Mouse (Mus musculus) intestine, postnatal 0 days (tissue): Measurements from ENCODE around the gene Fam83d. TPM values are rescaled to one million over a fixed set of nuclear protein-coding genes. Genes with fewer than 3 reads are reported as not detected.

Source experiments
- ATAC-seq: fragments of 200-750 bp; cut with Nextera tagmentation; 2 replicates; pipeline ENCODE4 v1.8.0; 2017; ENCODE audit warnings: mild to moderate bottlenecking, moderate TSS enrichment, moderate library complexity
- H3K27ac ChIP-seq: fragments of 300-500 bp; sonication (generic); 2 replicates; pipeline ENCODE4 v1.5.1; 2014; ENCODE audit warnings: mild to moderate bottlenecking, low read depth, low read length, moderate library complexity
- H3K27me3 ChIP-seq: fragments of 300-500 bp; sonication (generic); replicated peaks from 2 replicates; pipeline ENCODE4 v1.6.1; 2014; ENCODE audit warnings: low read length, mixed read lengths; ENCODE audit not compliant: control insufficient read depth, insufficient read depth
- H3K36me3 ChIP-seq: fragments of 300-500 bp; sonication (generic); 2 replicates; pipeline ENCODE4 v1.6.1; 2014; ENCODE audit warnings: mild to moderate bottlenecking, moderate library complexity; ENCODE audit not compliant: control insufficient read depth, insufficient read depth
- H3K4me1 ChIP-seq: fragments of 300-500 bp; sonication (generic); replicated peaks from 2 replicates; pipeline ENCODE4 v1.6.1; 2014; ENCODE audit warnings: antibody characterized with exemption, low read length, mixed read lengths; ENCODE audit not compliant: control insufficient read depth, insufficient read depth
- H3K4me2 ChIP-seq: fragments of 300-500 bp; sonication (generic); replicated peaks from 2 replicates; pipeline ENCODE4 v1.6.1; 2014; ENCODE audit warnings: low read depth, mild to moderate bottlenecking, moderate library complexity
- H3K4me3 ChIP-seq: fragments of 300-500 bp; sonication (generic); 2 replicates; pipeline ENCODE4 v1.5.1; 2014; ENCODE audit warnings: low read depth, low read length
- H3K9ac ChIP-seq: fragments of 300-500 bp; sonication (generic); 2 replicates; pipeline ENCODE4 v1.6.1; 2014; ENCODE audit warnings: mild to moderate bottlenecking, low read depth, low read length
- H3K9me3 ChIP-seq: fragments of 300-500 bp; sonication (generic); 2 replicates; pipeline ENCODE4 v1.6.1; 2016; ENCODE audit warnings: mixed run types; ENCODE audit not compliant: control insufficient read depth
- CTCF ChIP-seq: sonication (generic); IDR thresholded peaks from 2 replicates; pipeline ENCODE4 v1.5.1; 2016; ENCODE audit warnings: low read depth, mild to moderate bottlenecking, control low read depth, antibody characterized with exemption, moderate library complexity
- WGBS: fragments of 180-500 bp; shearing (Covaris S2); extraction: QIAGEN DNeasy Blood & Tissue Kit; methylation state at CpG from one replicate; pipeline ENCODE4 v1.1.7; 2014; 5-methylcytosine and 5-hydroxymethylcytosine counted together
- microRNA-seq: library from miRNA; unstranded; fragments of <30 nt; microRNA quantifications from one replicate; pipeline ENCODE4, GENCODE M21; 2016
- polyA plus RNA-seq: library from polyadenylated mRNA; unstranded; fragments of >200 nt; fragmentation: Nextera tagmentation; extraction: Ambion mirVana; gene quantifications from 2 replicates; pipeline ENCODE4 v1.2.1, GENCODE M21; 2015

The Fam83d gene
- polyA plus RNA-seq, 1 experiment from 2014 or later = 15.0 TPM

DNA sequence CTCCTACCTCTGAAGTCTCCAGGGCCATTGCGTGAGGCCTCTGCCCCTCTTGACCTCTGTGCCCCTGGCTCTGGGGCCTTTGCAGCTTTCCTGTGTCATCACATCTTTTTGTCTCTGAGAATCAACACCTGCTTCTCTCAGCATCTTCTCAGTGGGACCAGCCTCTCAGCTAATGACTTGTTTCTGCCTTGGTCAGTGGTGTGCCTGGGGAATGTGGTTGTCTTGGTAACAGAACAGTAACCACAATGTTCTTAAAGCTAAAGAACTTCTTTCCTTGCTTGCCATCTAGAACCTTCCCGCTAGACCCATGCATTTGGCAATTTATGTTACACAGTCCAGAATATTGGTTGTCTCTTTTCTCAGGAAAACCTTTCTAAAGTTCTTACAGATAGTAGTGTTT lies 65.8 kb downstream of the Fam83d start:
- no peak for ATAC-seq
- Histone ChIP-seq H3K4me1 (no peaks in the 10 kb centered on the region), H3K9ac (no peak overlapping the region), H3K4me2 (no peak overlapping the region), H3K27ac (no peak overlapping the region), H3K4me3 (no peak overlapping the region), H3K36me3 (peaks cover 79% of the 10 kb centered on the region), H3K9me3 (no peaks in the 10 kb centered on the region), H3K27me3 (no peaks in the 10 kb centered on the region)
- WGBS = 94% methylated on average over 2 of the region's 2 CpGs
- TF ChIP-seq CTCF = no peak

Small RNA genes within 50 kb of the gene (microRNA-seq; reads per million reads assigned to microRNA genes)
- gene Gm26141 = not detected

Other genes with a start within 250 kb of the Fam83d start
- gene Slc32a1, start 157.3 kb upstream of the Fam83d start, polyA plus RNA-seq = not detected in 2 replicates
- 3.7 and 5.3 TPM in 2 replicates for gene Actr5, start 143.2 kb upstream of the Fam83d start, polyA plus RNA-seq
- gene Ppp1r16b, start 102.7 kb upstream of the Fam83d start, polyA plus RNA-seq = 3.3 and 3.4 TPM in 2 replicates
- 7.0 and 7.5 TPM in 2 replicates for gene Dhx35, start 26.7 kb downstream of the Fam83d start, polyA plus RNA-seq